Mouse (Mus musculus): Measurements from ENCODE around the gene Nav2.

Nav2 gene

GRCm38 (mm10) chr7:49172926-49173325, 264.4 kb downstream of the Nav2 start:
- no peak for DNase-seq

GRCm38 (mm10) chr7:49175784-49176409, 267.4 kb downstream of the Nav2 start:
- DNase-seq, result peak; percentile 52

- no peak for DNase-seq
Observed at GRCm38 (mm10) chr7:49176590-49177201, 268.2 kb downstream of the Nav2 start.

GRCm38 (mm10) chr7:49178217-49178616, 269.7 kb downstream of the Nav2 start:
- DNase-seq, result no peak

GRCm38 (mm10) chr7:49181010-49181409, 272.5 kb downstream of the Nav2 start:
- no peak for DNase-seq

- DNase-seq, result peak; percentile 51
Observed at GRCm38 (mm10) chr7:49182427-49182826, 273.9 kb downstream of the Nav2 start.

GRCm38 (mm10) chr7:49183696-49184095, 275.2 kb downstream of the Nav2 start:
- peak; percentile 43 for DNase-seq

- DNase-seq, result no peak
Observed at GRCm38 (mm10) chr7:49185991-49186390, 277.5 kb downstream of the Nav2 start.

GRCm38 (mm10) chr7:49189364-49189763, 280.8 kb downstream of the Nav2 start:
- DNase-seq, result no peak

GRCm38 (mm10) chr7:49190231-49190985, 281.9 kb downstream of the Nav2 start:
- peak; percentile 69 for DNase-seq

GRCm38 (mm10) chr7:49191081-49191678, 282.7 kb downstream of the Nav2 start:
- no peak for DNase-seq

- DNase-seq, result no peak
Observed at GRCm38 (mm10) chr7:49192061-49192695, 283.7 kb downstream of the Nav2 start.

GRCm38 (mm10) chr7:49195711-49196147, 287.2 kb downstream of the Nav2 start:
- no peak for DNase-seq

- DNase-seq, result no peak
Observed at GRCm38 (mm10) chr7:49199366-49199765, 290.9 kb downstream of the Nav2 start.

- DNase-seq, result no peak
Observed at GRCm38 (mm10) chr7:49200270-49200669, 291.8 kb downstream of the Nav2 start.

GRCm38 (mm10) chr7:49202971-49203370, 294.5 kb downstream of the Nav2 start:
- no peak for DNase-seq

- DNase-seq, result peak; percentile 54
Observed at GRCm38 (mm10) chr7:49204856-49205255, 296.3 kb downstream of the Nav2 start.

- no peak for DNase-seq
Observed at GRCm38 (mm10) chr7:49205551-49205950, 297.0 kb downstream of the Nav2 start.

GRCm38 (mm10) chr7:49206775-49207676, 298.5 kb downstream of the Nav2 start:
- DNase-seq, result no peak

GRCm38 (mm10) chr7:49209526-49209925, 301.0 kb downstream of the Nav2 start:
- DNase-seq, result no peak

- no peak for DNase-seq
Observed at GRCm38 (mm10) chr7:49210721-49211120, 302.2 kb downstream of the Nav2 start.

- DNase-seq, result peak; percentile 44
Observed at GRCm38 (mm10) chr7:49213011-49213410, 304.5 kb downstream of the Nav2 start.

Measured in cerebellum, adult 11 months (tissue).